In genomic region chr13:60504196-60504595, GRCm38 (mm10) we compare ENCODE assay signal across 23 mouse cellular contexts.
"Had no signal": no experiment of that assay in that cellular context is flagged by ENCODE, and none has a peak within 500 bp of the region (broad histone marks: within the 10 kb centered on the region; RNA-seq: fewer than 3 reads in every experiment).

No protein-coding gene starts in this region.

- H3K4me3 ChIP-seq: left cerebral cortex, adult 2 months; liver, embryonic 13.5 days; lung, embryonic 15.5 days; megakaryocyte, embryonic 14.5 days; midbrain, embryonic 10.5 days; midbrain, embryonic 13.5 days; myocyte; neural tube, embryonic 13.5 days; stomach, embryonic 15.5 days had no signal

- H3K27ac ChIP-seq: left cerebral cortex, adult 2 months; liver, embryonic 13.5 days; lung, embryonic 15.5 days; midbrain, embryonic 10.5 days; midbrain, embryonic 13.5 days; neural tube, embryonic 13.5 days; stomach, embryonic 15.5 days had no signal

- H3K4me2 ChIP-seq: liver, embryonic 13.5 days; lung, embryonic 15.5 days; midbrain, embryonic 13.5 days; neural tube, embryonic 13.5 days; stomach, embryonic 15.5 days had no signal

- H3K4me1 ChIP-seq: megakaryocyte, embryonic 14.5 days; midbrain, embryonic 10.5 days; midbrain, embryonic 13.5 days; neural tube, embryonic 13.5 days; stomach, embryonic 15.5 days had no signal

- H3K36me3 ChIP-seq: liver, embryonic 13.5 days; lung, embryonic 15.5 days; midbrain, embryonic 10.5 days; midbrain, embryonic 13.5 days; neural tube, embryonic 13.5 days; stomach, embryonic 15.5 days had no signal

- H3K27me3 ChIP-seq: liver, embryonic 13.5 days; lung, embryonic 15.5 days; megakaryocyte, embryonic 14.5 days; neural tube, embryonic 13.5 days; stomach, embryonic 15.5 days had no signal

- H3K9me3 ChIP-seq: liver, embryonic 13.5 days; lung, embryonic 15.5 days; midbrain, embryonic 10.5 days; midbrain, embryonic 13.5 days; neural tube, embryonic 13.5 days; stomach, embryonic 15.5 days had no signal

- H3K9ac ChIP-seq: liver, embryonic 13.5 days; lung, embryonic 15.5 days; midbrain, embryonic 13.5 days; neural tube, embryonic 13.5 days; stomach, embryonic 15.5 days had no signal

- ATAC-seq: intestine, embryonic 16.5 days; midbrain, embryonic 13.5 days; midbrain, embryonic 16.5 days had no signal

- DNase-seq: kidney, adult 18-20 months; kidney, adult 9 months; kidney, postnatal 14 days; kidney, postnatal 4 days; layer of hippocampus, adult 9-11 months; layer of hippocampus, postnatal 36 days; liver, embryonic 13.5 days; retina, postnatal 1 day; right cerebral cortex, postnatal 25 days; spleen, adult 18-20 months; thymus, adult 2 months; thymus, postnatal 14 days; thymus, postnatal 4 days had no signal
